Mouse (Mus musculus) retina, postnatal 7 days (tissue): ENCODE data around the gene A930009A15Rik.

Experiments used
- DNase-seq: peaks from one replicate; pipeline ENCODE4 v3.0.0-alpha.2; 2012; ENCODE audit warnings: low read depth, low spot score

Gene A930009A15Rik

GRCm38 (mm10) chr10:115581971-115582370 lies 12.2 kb downstream of the A930009A15Rik start:
- DNase-seq = no peak

DNA sequence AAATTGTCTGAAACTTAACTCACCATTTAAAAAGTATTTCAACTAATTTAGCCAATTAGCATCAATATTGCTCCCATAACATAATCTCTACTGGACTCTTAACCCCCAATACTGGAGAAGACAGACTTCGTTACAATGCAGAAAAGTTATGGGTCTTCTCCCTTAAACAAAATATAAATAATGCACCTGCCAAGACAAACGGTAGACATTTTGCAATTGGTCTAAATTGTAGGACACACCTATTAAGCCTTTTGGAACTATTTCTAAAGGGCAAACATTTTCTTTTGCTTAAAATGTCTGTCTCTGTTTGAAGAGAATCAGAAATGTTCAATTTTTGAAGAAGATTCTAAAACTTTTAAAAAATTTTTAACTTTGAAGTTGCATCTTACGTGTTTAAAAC lies 13.3 kb downstream of the A930009A15Rik start:
- no peak for DNase-seq

GRCm38 (mm10) chr10:115584656-115585055 lies 14.9 kb downstream of the A930009A15Rik start:
- DNase-seq = no peak

GRCm38 (mm10) chr10:115585491-115586245 lies 15.9 kb downstream of the A930009A15Rik start:
- DNase-seq = no peak

DNA sequence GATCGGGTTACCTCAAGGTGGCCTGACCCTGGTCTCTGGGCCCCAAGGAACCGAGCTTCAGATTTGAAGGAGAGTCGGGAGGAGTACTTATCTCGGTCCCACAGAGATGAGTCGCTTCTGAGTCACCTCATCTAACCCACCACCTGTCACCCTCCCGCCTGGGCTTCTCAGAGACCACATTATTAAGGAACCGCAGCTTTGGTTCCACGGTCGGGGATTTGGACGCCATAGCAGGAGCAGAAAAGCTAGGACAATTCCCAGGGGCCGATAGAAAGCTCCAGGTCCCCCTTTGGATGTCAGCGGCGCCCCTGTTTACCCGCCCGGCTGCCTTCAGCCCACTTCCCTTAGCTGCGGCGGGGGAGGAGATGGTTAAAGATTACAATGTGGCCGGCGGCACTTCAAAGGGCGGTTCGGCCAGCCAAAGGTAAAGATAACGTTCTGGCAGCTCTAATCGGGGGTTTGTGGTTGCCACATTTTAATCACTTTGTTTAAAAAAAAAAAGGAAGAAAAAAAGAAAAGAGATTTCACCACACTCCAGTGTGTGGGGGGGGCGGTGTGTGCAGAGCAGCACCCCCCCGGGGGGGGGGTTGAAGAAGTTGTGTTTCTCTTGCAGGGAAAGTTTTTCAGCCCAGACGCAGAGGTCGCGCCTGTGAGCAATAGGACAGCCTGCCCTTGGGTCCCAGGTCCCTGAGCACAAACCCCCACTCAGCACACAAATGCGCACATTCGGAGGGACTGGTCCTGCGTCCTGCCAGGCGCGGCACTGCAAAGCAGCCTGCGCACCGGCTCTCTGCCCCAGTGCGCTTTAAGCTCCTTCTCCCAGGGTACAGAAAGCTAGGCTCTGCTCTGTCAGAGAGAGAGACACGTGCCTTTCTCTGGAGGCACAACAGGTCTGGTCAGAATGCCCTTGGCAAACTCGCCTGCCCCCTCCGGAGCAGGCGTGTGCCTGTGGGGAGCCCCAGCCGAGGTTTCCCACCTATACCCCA lies 16.8 kb downstream of the A930009A15Rik start:
- DNase-seq = no peak

DNA sequence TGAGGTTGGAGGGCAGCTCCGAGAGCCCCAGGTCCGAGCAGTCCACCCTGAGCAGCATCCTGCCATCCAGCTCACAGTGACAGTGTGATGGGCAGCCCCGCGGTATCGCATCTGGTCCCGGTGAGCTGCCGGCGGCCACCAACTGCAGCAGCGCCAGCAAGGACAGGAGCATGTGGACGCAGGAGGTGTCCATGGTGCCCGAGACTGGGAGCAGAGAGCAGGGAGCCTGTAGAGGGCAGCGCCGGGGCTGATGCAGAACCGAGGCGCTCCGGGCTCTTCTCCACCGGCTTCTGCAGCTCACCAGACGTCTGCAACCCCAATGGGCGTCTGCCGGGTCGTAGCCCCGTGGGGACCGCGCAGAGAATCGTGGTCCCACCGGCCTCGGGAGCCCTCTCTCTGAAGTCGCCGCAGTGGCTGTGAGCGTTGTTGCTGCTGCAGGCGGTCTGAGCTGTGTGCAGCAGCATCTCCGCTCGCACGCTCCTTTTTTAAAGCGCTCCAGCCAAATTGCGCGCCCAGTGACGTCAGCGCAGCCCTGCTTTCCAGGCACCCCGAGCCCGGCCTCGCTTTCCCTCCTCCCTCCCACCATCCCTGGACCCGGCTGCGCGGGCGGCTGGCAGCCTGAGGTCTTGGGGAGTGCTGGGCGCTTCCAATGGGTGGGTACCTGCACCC lies 17.6 kb downstream of the A930009A15Rik start, which contains the start of gene Lgr5:
Gene Lgr5, minus strand, starts transcription at position 480 of the 669 bp plus-strand sequence.
- DNase-seq = no peak

DNA sequence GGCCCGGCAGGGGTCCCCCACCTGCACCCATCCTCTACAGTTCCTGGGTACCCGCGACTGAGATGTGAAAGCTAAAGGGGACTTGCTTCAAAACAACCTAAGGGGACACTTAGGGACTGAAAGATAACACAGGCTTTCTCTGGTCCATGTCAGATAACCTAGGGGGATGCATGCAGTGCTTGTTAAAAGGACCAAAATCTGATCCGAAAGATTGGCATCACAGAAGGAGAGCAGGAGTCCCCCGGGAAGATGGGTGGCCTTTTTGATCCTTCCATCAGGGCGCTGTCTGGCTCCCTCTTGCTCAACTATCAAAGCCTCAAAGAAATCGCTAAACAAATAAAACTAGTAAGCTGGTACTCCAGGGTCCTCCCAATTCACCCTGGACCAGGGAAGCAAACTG lies 18.2 kb downstream of the A930009A15Rik start:
- no peak for DNase-seq

- DNase-seq = no peak
Measured at GRCm38 (mm10) chr10:115593221-115593620, 23.4 kb downstream of the A930009A15Rik start.

DNA sequence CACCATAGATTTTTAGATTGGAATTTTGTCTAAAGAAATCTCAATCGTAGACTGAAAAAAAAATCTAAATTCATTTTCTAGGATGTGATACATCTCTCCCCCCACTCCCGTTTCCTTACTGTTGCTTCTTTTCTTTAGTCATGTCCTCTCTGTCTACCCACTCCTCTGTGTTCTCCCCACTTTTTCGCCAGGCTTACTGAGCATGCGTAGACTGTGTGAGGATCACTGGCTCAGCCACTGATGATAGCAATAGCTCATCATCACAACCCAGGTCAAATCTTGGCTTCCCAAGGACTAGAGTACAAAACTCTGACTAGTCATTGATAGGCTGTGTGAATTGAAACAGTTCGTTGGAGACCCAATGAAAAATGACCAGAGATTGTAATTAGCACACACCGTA lies 23.9 kb downstream of the A930009A15Rik start:
- no peak for DNase-seq

GRCm38 (mm10) chr10:115595748-115596147 lies 26.0 kb downstream of the A930009A15Rik start:
- DNase-seq = no peak

DNA sequence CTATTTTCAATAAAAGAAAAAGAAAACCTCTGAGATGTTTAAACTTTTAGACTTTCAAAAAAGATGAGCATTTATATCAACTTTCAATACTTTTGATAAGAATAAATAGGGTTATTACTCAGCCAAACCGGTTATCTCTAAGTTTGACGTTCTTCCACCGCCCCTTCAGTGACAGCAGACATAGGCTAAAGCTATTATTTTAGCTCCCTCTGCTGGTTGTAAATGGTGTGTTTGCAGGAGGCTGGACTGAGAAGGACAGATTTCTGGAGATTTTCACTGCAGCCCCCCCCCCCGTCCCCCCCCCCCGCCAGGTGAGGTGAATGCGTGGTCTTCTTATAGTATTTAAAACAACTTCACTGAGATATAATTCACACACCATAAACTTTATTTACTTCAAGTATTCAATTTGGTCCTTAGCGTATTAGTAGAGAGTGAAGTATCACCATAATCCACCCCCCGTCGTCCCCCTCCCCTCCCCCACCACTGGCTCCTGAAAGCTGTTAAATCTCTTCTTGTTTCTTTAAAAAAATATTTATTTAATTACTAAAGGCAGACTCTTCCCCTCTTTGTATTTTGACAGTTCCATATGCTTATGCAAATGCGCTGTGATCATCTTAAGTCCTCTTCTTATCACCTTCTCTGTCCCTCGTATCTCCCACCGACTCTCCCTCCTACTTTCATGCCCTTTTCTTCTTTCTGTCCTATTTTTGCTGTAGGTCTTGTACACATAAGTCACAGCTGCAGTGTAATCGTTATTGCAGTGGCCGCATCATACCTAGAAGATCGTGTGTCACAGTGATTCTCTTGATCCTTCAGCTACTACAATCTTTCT lies 47.9 kb downstream of the A930009A15Rik start:
- DNase-seq = peak; percentile 46

- DNase-seq = no peak
Measured at GRCm38 (mm10) chr10:115618288-115618856, 48.6 kb downstream of the A930009A15Rik start.

DNA sequence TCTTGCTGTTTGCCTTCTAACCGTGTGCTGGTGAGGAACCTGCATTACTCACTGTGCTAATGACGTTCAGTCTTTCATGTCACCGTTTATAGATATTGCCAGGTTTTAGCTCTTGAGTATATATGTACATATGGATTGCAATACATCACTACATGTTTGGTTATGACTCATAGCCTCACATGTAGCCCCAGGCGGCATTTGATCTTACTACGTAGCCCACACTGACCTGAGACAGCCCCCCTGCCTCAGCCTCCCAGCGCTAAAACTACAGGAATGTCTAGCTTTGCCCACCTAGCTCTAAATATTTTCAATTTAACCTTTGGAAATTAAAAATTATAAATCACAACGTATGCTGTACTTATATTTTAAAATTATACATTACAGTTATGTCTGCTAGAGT lies 53.7 kb downstream of the A930009A15Rik start:
- no peak for DNase-seq

DNA sequence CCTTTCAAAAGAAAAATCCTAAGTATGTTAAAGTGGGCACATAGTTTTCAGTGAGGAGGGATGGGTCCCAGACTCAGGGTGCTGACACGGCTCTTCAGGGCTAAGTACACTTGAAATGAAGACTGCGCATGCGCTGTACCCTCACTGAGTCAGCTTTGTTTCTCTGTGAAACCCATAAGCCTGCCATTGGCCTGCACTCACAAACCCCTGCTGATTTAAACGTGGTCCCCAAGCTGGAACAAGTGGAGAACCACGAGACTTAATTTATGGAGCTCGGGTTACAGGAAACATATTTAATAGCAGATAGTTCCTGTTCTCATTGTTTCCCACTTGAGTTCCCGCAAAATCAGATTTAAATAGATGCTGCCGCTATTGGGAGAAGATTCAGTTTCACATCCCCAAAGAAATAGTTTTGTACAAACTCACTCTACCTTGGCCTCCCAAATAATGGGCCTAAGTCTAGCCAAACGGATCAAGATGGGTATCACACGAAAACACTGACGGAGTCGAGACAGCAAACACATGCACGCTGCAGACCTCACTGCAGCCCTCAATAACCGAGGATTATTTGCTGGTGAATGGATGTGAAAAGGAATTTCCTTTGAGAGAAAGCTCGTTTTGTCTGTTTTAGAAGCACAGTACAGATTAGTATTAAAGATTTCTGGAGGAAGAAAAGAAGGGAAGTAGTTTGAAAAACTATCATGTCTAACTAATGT lies 54.3 kb downstream of the A930009A15Rik start:
- no peak for DNase-seq

- DNase-seq = no peak
Measured at GRCm38 (mm10) chr10:115624957-115625356, 55.2 kb downstream of the A930009A15Rik start.

DNA sequence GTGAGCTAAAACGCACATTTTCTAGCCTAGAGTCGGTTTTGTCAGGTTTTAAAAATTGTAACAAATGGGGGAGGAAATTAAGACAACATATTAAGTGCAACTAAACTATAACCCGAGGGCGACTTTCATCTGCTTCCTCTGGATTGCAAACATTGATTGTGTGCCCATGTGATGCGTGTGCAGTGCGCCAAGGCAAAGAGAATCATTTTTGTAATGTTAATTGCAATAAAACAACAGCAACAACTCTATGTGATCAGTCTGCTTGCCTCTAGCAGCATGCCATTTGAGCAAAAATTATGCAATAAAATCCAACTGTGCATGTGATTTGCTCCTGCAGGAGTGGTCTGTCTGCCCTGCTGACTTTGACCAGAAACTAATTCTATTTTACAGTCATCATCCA lies 56.9 kb downstream of the A930009A15Rik start:
- DNase-seq = no peak
